Mouse (Mus musculus) bone marrow, adult 2 months (tissue): ENCODE data around the gene Abt1. TPM values are rescaled to one million over a fixed set of nuclear protein-coding genes. Genes with fewer than 3 reads are reported as not detected.

Experiments
- H3K27ac ChIP-seq: fragments of 200-500 bp; 2 replicates; pipeline ENCODE4 v1.5.1; 2012; ENCODE audit warnings: low read depth, mild to moderate bottlenecking, control low read depth, inconsistent platforms, low read length; ENCODE audit not compliant: control insufficient read depth, poor library complexity, insufficient read depth
- H3K4me1 ChIP-seq: fragments of 200-500 bp; 2 replicates; pipeline ENCODE4 v1.6.1; 2011; ENCODE audit warnings: low read length; ENCODE audit not compliant: control insufficient read depth, insufficient read depth
- H3K4me3 ChIP-seq: fragments of 200-500 bp; replicated peaks from 2 replicates; pipeline ENCODE3; 2011; ENCODE audit warnings: mild to moderate bottlenecking, low read depth, low read length, control low read depth; ENCODE audit not compliant: control insufficient read depth
- CTCF ChIP-seq: fragments of 200-500 bp; IDR thresholded peaks from 2 replicates; pipeline ENCODE4 v1.5.1; 2011; ENCODE audit warnings: low read length, control low read depth; ENCODE audit not compliant: control insufficient read depth, insufficient read depth
- POLR2A ChIP-seq: fragments of 200-500 bp; IDR thresholded peaks from 2 replicates; pipeline ENCODE4 v1.6.1; 2011; ENCODE audit warnings: low read depth, mild to moderate bottlenecking, control low read depth, low read length, borderline replicate concordance; ENCODE audit not compliant: control insufficient read depth
- WGBS: fragments of 180-500 bp; shearing (Covaris S2); methylation state at CpG from one replicate; pipeline ENCODE4 v1.1.7; 2018; 5-methylcytosine and 5-hydroxymethylcytosine counted together
- polyA plus RNA-seq: library from polyadenylated mRNA; stranded (reverse); fragments of >200 nt; gene quantifications from 2 replicates; pipeline ENCODE4 v1.2.4, GENCODE M21; 2011; ENCODE audit warnings: low replicate concordance; ENCODE audit not compliant: missing spikeins, insufficient read depth, insufficient read length

The Abt1 gene
- polyA plus RNA-seq, 1 experiment, result 10.4 TPM

- Histone ChIP-seq H3K27ac (no peak overlapping the region), H3K4me3 (no peak overlapping the region), H3K4me1 (no peaks in the 10 kb centered on the region; the same call in 1 of the 2 replicates)
- TF ChIP-seq CTCF (no peak), POLR2A (no peak)
- 86% methylated on average over 4 of the region's 4 CpGs for WGBS
These were observed 38.4 kb upstream of the Abt1 start for GRCm38 (mm10) chr13:23462063-23462462.

- TF ChIP-seq CTCF (no peak), POLR2A (no peak)
- WGBS, result 52% methylated on average over 15 of the region's 15 CpGs
- Histone ChIP-seq H3K4me3 (no peak overlapping the region), H3K27ac (peak overlapping the region; percentile 53; the same call in 1 of the 2 replicates), H3K4me1 (no peaks in the 10 kb centered on the region; the same call in 1 of the 2 replicates)
These were observed 35.7 kb upstream of the Abt1 start for GRCm38 (mm10) chr13:23459264-23459846.

GRCm38 (mm10) chr13:23453926-23454325 lies 30.3 kb upstream of the Abt1 start:
- under 1% methylated on average over 9 of the region's 9 CpGs for WGBS
- Histone ChIP-seq H3K27ac (no peak overlapping the region), H3K4me3 (peak overlapping the region; percentile 74), H3K4me1 (no peaks in the 10 kb centered on the region)
- TF ChIP-seq CTCF (no peak), POLR2A (no peak)

- H3K4me1 ChIP-seq, result no peaks in the 10 kb centered on the region
- under 1% methylated on average over 25 of the region's 25 CpGs for WGBS
- H3K4me3 ChIP-seq, result peak overlapping the region; percentile 74
- TF ChIP-seq CTCF (0 out of 2 replicates have a peak, but pooled peaks have one; percentile 4), POLR2A (no peak)
- peak overlapping the region; percentile 82 for H3K27ac ChIP-seq
These were observed 29.7 kb upstream of the Abt1 start for GRCm38 (mm10) chr13:23453362-23453862.

GRCm38 (mm10) chr13:23450398-23450797 lies 26.7 kb upstream of the Abt1 start:
- H3K27ac ChIP-seq, result no peak overlapping the region
- TF ChIP-seq CTCF (no peak), POLR2A (no peak)

GRCm38 (mm10) chr13:23449235-23450095 lies 25.8 kb upstream of the Abt1 start:
- 1% methylated on average over 24 of the region's 24 CpGs for WGBS
- no peak for TF ChIP-seq CTCF
- no peak for TF ChIP-seq POLR2A
- no peaks in the 10 kb centered on the region for H3K4me1 ChIP-seq
- H3K27ac ChIP-seq, result peak overlapping the region; percentile 45; the same call in 1 of the 2 replicates
- H3K4me3 ChIP-seq, result peak overlapping the region; percentile 71

More at GRCm38 (mm10) chr13:23450398-23450797, 26.7 kb upstream of the Abt1 start:
- Histone ChIP-seq H3K4me3 (peak overlapping the region; percentile 45), H3K4me1 (no peaks in the 10 kb centered on the region)
- under 1% methylated on average over 15 of the region's 15 CpGs for WGBS

GRCm38 (mm10) chr13:23448758-23449157 lies 25.1 kb upstream of the Abt1 start:
- Histone ChIP-seq H3K4me3 (no peak overlapping the region), H3K27ac (no peak overlapping the region), H3K4me1 (no peaks in the 10 kb centered on the region)
- TF ChIP-seq CTCF (no peak), POLR2A (no peak)
- 61% methylated on average over 3 of the region's 3 CpGs for WGBS

- 0% methylated on average over 16 of the region's 16 CpGs for WGBS
- no peaks in the 10 kb centered on the region for H3K4me1 ChIP-seq
- no peak for TF ChIP-seq CTCF
- no peak for TF ChIP-seq POLR2A
- no peak overlapping the region; the same call in 1 of the 2 replicates for H3K27ac ChIP-seq
- peak overlapping the region; percentile 77 for H3K4me3 ChIP-seq
These were observed 22.9 kb upstream of the Abt1 start for GRCm38 (mm10) chr13:23446498-23446952.
